Mouse (Mus musculus) CH12.LX (cell line): ENCODE results near the gene Anks1.

Experiments used
- CTCF ChIP-seq, 2 experiments: IDR thresholded peaks in 1 of 2; conservative IDR thresholded peaks in 1 of 2; 2 replicates each; pipeline ENCODE4 v1.5.1; 2011 to 2012; ENCODE audit warnings: low read depth in 2 of 2, low read length in 2 of 2, improper control_type of control experiment in 1 of 2, inconsistent platforms in 1 of 2, mild to moderate bottlenecking in 1 of 2, moderate library complexity in 1 of 2
- E2F4 ChIP-seq: IDR thresholded peaks from 2 replicates; pipeline ENCODE4 v1.6.1; 2011; ENCODE audit warnings: low read depth, low read length, improper control_type of control experiment; ENCODE audit not compliant: insufficient replicate concordance
- ELF1 ChIP-seq: IDR thresholded peaks from 2 replicates; pipeline ENCODE4 v1.6.1; 2014; ENCODE audit warnings: low read depth, mild to moderate bottlenecking, inconsistent platforms, low read length, improper control_type of control experiment
- EP300 ChIP-seq: IDR thresholded peaks from 2 replicates; pipeline ENCODE4 v1.6.1; 2011; ENCODE audit warnings: low read length, improper control_type of control experiment
- MXI1 ChIP-seq: IDR thresholded peaks from 2 replicates; pipeline ENCODE4 v1.6.1; 2011; ENCODE audit warnings: mild to moderate bottlenecking, low read depth, low read length, improper control_type of control experiment
- POLR2A ChIP-seq: IDR thresholded peaks from 2 replicates; pipeline ENCODE4 v1.6.1; 2011; ENCODE audit warnings: low read depth, mild to moderate bottlenecking, improper control_type of control experiment, low read length
- ZNF384 ChIP-seq: IDR thresholded peaks from 2 replicates; pipeline ENCODE4 v1.6.1; 2012; ENCODE audit warnings: low read depth, low read length, improper control_type of control experiment, inconsistent platforms

DNA sequence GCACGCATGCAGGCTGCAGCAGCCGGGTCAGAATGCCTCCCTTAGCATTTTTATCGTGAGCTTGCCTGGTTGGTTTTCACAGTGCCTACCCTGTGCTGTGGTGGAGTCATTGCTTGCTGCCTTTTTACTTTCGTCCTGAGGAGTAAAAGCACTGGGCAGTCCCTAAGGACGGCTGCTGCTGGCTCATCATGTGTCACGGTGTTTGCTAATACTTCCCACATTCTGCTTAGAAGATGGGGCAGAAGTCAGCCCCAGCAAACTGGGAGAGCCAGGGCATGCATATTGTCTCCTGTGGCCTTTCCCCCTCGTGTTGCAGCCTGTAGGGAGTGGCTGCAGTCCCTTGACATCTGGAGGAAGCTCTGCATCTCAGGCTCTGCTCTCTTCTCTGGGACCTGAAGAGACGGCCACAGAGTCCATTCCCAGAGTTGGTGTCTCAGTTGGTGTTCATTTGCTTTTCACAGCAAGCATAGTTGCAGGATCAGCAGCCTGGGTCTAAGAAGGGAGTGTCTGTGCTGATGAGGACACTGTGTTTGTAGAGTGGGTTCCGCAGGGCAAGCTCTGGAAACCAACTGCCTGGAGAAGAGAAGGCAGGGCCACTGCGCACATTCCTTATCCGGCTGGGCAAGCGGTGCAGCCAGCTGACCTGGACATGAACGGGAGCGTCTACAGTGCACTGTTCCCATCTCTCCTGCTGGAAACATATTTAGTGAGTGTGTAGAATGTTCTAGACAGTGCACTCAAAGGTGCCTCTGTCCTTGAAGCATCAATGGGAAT is 45.7 kb downstream of the Anks1 start:
- no peak for TF ChIP-seq CTCF (conservative IDR thresholded peaks at IDR 0.05 in 1 of 2, IDR thresholded peaks at IDR 0.05 in 1 of 2; ENCODE audit: low read depth in 2 of 2, low read length in 2 of 2)
- no peak for TF ChIP-seq POLR2A
- no peak for TF ChIP-seq ELF1
- no peak for TF ChIP-seq E2F4
- TF ChIP-seq EP300 = no peak
- no peak for TF ChIP-seq ZNF384
- TF ChIP-seq MXI1 = no peak
